Mouse (Mus musculus) Patski (cell line): ENCODE measurements at regions not wholly inside any gene's neighbourhood (a gene's known extent, or its start where the extent isn't known, plus 50 kb on each side); places are given as distances from the start of the nearest gene placed in this dataset.

Experiments
- ATAC-seq: fragments of 100-300 bp; one replicate; pipeline ENCODE4 v1.8.0; 2021
- CTCF ChIA-PET: fragments of 350-600 bp; sonication (Branson Sonifier 250); formaldehyde crosslinking; loops from one replicate; lab custom pipeline; 2022; ENCODE audit warnings: inconsistent platforms; lab: Charles Lee
- POLR2A ChIA-PET: fragments of 350-600 bp; sonication (Branson Sonifier 250); formaldehyde crosslinking; loops from one replicate; lab custom pipeline; 2022; ENCODE audit warnings: antibody characterized with exemption, inconsistent platforms; lab: Charles Lee
- DNase-seq: peaks from one replicate; pipeline ENCODE4 v3.0.0-alpha.2; 2011; ENCODE audit warnings: low read depth, low spot score
- H3K27me3 ChIP-seq: fragments of 371-371 bp; one replicate; pipeline ENCODE4 v1.5.1; 2021
- CTCF ChIP-seq: fragments of 100-300 bp; IDR thresholded peaks from one replicate; pipeline ENCODE4 v1.5.1; 2021
- in situ Hi-C: fragments of 300-500 bp; cut with MboI; formaldehyde crosslinking; loops from 3 replicates; pipeline ENCODE4 v1.11.1; 2018; ENCODE audit warnings: low pct_unique_long_range_greater_than_20kb, mixed read lengths

DNA sequence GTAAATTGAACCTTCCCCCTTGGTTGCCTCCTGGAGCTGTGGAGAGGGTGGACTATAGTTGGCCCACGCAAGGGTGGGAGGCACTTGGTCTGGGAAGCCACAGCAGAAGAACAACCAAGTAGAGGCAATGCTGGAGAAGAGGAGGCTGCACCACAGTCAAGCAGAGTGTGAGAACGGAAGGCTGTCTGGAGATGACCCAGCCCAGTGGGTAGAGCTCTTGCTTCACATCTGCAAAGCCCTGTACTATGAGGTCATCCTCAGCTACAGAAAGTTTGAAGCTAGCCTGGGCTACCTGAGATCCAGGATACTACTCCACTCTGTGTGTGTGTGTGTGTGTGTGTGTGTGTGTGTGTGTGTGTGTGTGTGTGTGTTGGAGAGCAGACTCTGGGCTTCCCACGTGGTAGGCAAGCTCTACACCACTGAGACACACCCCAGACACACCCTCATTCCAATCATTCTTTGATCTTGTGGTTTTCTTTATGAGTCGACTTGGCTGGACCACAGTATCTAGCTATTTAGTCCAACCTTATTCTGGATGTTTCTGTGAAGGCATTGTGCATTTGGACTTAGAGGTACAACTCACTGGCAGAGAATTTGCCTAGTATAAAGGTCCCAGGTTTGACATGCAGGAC lies 111.5 kb upstream of the Med13l start:
- ChIA-PET CTCF (interaction anchor here (0.9 kb wide), 1 partner anchor 16 kb away, joined by 3 read pairs; no protein-coding TSS in a partner anchor), POLR2A (interaction anchor here (0.7 kb wide), 1 partner anchor 146 kb away, joined by 4 read pairs; no protein-coding TSS in a partner anchor)
- peak; percentile 44 for ATAC-seq
- no peaks in the 10 kb centered on the region for H3K27me3 ChIP-seq
- TF ChIP-seq CTCF: no peak
- in situ Hi-C loops: no loop called here
- DNase-seq: no peak

DNA sequence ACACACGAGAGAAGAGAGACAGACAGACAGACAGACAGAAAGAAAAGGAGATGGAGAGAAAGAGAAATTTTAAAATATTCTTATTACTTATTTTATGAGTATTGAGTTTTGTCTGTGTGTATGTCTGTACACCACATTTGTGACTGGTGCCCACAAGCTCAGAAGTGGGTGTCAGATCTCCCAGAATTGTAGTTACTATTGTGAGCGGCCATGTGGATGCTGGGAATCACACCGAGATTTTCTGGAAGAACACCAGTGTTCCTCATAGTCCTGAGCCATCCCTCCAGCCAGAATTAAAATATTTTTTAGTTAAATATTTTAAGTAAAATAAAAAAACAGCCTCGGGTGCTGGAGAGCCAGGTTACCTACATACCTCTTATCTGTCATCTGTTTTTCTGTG lies 110.6 kb upstream of the Med13l start:
- in situ Hi-C loops: no loop called here
- ChIA-PET CTCF (no interaction called here), POLR2A (no interaction called here)
- ATAC-seq (no peak), DNase-seq (no peak)
- no peaks in the 10 kb centered on the region for H3K27me3 ChIP-seq
- no peak for TF ChIP-seq CTCF

DNA sequence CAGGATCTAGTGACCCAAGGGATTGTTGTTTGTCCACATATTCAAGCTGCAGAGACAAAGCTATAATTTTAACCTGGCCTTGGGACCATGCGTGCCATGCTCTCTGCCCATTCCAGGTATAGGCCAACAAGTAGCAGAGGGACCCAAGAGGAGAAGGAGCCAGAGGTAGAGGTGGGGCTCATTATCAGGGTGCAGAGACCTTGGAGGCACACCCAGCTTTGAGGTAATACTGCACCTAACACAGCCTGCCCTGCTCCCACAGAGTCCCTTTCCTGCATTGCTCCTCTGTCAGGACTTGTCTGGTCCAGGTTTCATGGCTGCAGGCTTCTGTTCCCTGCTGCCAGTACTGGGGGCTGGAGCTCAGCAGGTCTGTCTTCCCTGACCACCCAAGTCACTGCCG lies 108.4 kb upstream of the Med13l start:
- DNase-seq: no peak
- ChIA-PET POLR2A (no interaction called here), CTCF (no interaction called here)
- H3K27me3 ChIP-seq: no peaks in the 10 kb centered on the region
- no peak for ATAC-seq
- in situ Hi-C loops: no loop called here
- no peak for TF ChIP-seq CTCF

DNA sequence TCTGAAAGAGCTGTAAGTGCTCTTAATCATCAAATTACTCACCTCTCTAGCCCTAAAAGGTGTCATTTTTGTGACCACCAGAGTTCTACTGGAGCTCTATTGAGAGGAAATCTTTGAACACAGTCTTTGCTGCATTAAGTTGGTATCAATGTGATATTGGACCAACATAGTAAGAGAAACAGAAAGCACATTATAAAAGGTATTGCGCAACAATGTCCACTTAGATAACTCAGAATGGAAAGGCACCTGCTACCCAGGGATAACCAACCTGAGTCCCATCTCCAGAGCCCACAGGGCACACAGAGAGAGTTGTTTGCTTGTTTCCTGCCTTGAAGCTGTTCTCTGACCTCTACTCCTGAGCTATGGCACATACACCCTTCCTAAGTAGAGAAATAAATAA lies 106.4 kb upstream of the Med13l start:
- DNase-seq (no peak), ATAC-seq (no peak)
- CTCF ChIA-PET: interaction anchor here (1.3 to 1.7 kb wide), 2 partner anchors 12 to 16 kb away, joined by 3 read pairs; no protein-coding TSS in a partner anchor
- in situ Hi-C loops: no loop called here
- no peaks in the 10 kb centered on the region for H3K27me3 ChIP-seq
- no peak for TF ChIP-seq CTCF
- POLR2A ChIA-PET: no interaction called here

DNA sequence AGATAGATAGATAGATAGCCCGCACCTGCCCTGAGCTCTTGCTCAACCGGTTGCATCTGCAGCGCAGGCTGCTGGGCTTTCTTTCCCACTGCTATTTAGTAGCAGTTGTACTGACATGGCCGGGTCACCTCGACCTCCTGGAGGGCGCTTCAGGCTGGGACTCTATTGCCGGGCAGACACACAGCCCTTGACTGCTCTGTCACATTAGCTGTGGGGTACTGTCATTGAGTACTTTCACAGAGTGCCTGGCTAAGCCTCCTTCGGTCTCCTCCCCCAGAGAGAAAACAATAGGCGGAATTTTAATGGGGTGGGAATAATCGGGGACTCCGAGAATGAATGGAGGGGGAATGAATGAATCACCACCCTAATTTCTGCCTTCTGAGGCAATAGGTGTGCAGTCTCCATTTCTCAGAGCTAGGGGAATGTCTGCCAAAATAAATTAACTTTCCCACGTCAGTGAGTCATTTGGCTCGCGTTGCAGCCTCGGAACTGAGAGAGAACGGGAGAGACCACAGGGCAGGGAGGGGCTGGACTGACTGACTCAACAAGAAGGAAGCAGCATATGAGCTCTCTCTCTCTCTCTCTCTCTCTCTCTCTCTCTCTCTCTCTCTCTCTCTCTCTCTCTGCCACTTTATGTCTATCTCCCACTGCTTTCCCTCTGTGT lies 101.6 kb upstream of the Med13l start:
- peak; percentile 100 for DNase-seq
- CTCF ChIA-PET: interaction anchor here (0.9 to 2.7 kb wide), 2 partner anchors 14 to 76 kb away, joined by 3 to 7 read pairs; no protein-coding TSS in a partner anchor
- no peaks in the 10 kb centered on the region for H3K27me3 ChIP-seq
- ATAC-seq: peak; percentile 89
- POLR2A ChIA-PET: interaction anchor here (0.6 to 1.2 kb wide), 7 partner anchors 13 to 109 kb away, joined by 3 to 5 read pairs (median 4); no protein-coding TSS in a partner anchor
- in situ Hi-C loops: no loop called here
- TF ChIP-seq CTCF: no peak

DNA sequence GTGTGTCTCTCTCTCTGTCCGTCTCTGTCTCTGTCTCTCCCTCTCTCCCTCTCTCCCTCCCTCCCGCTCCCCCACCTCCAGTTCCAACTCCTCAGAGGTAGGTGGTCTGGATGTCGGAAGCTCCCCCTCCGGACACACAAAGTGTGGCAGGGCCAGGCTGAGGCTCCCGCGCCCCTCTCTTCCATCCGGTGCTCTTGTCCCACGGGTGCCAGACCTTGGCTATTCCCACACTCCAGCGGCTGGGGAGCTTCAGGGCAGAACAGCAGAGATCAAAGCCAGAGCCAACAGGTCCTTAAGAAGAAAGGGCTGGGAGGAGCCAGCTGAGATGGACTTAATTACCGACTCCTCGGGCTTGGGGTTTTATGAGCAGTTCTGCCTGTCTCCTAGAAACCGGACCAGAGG lies 101.1 kb upstream of the Med13l start:
- DNase-seq (peak; percentile 80), ATAC-seq (peak; percentile 68)
- ChIA-PET CTCF (no interaction called here), POLR2A (interaction anchor here (0.6 to 1.2 kb wide), 8 partner anchors 13 to 109 kb away, joined by 3 to 5 read pairs (median 4); no protein-coding TSS in a partner anchor)
- H3K27me3 ChIP-seq: no peaks in the 10 kb centered on the region
- in situ Hi-C loops: no loop called here
- no peak for TF ChIP-seq CTCF

DNA sequence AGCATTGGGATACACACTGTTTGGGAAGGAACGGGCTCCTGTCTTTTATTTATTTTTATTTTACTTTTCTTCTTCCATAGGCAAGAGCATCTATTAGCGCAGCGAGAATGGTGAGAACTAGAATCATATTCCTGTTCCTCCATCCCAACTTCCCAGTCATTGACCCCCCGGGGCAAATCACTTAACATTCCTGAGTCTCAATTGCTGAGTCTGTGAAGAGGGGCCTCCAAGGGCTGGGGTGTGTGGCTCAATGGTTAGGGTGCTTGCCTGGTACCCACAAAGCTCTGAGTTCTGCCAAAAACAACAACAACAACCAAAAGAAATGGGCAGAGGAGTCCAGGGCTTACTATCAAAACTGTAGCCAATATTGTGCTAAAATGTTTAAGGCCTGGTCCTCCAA lies 98.5 kb upstream of the Med13l start:
- no peak for DNase-seq
- no peak for TF ChIP-seq CTCF
- ATAC-seq: no peak
- POLR2A ChIA-PET: no interaction called here
- in situ Hi-C loops: loop anchor here (5.0 kb wide), 2 partner anchors 95 to 130 kb away; no protein-coding TSS in a partner anchor
- CTCF ChIA-PET: no interaction called here
- H3K27me3 ChIP-seq: no peaks in the 10 kb centered on the region

DNA sequence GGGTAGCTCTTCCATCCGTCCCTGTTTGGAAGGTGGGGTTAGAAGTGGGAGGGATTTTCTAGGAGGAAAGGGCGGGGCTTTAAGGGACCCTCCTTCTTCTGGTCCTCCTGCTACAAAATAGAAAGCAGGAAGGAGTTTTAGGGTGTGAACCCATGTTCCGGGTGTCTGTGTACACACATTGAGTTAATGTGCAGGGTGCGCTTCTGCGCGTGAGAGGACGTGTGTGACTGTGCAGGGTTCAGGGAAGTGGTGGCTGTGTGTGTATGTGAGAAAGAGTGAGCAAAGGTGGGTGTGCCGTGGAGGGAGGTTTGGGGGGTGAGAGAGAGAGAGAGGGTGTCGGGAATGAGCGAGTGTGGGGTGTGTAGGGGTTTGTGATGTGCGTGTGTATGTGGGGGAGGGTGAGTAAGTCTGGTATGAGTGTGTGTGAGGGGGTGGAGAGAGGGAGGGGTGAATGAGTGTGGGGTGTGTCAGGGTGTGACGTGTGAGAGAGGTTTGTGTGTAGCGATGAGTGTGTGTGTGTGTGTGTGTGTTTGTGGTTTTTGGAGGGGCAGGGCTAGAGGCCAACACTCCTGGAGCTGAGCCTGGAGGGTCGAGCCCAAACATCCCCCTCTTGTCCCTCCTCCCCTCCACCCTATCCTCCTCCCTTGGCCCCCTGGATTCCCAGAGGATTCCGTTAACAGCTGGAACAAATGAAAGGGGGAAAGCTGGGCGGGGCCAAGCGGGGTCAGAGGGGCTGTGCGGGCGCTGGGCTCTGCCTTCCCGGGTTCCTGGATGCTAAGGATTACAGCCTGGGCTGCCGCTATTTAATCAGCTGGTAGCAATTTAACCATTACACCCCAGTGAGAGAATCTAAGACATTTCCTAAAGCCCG lies 95.3 kb upstream of the Med13l start:
- in situ Hi-C loops: loop anchor here (5.0 kb wide), 2 partner anchors 92 to 133 kb away; no protein-coding TSS in a partner anchor
- CTCF ChIA-PET: interaction anchor here (0.7 to 1.5 kb wide), 3 partner anchors 12 to 108 kb away, joined by 3 to 4 read pairs (median 3); no protein-coding TSS in a partner anchor
- no peak for TF ChIP-seq CTCF
- POLR2A ChIA-PET: interaction anchor here (0.7 kb wide), 1 partner anchor 94 kb away, joined by 3 read pairs; no protein-coding TSS in a partner anchor
- ATAC-seq: peak; percentile 78
- H3K27me3 ChIP-seq: no peaks in the 10 kb centered on the region
- peak; percentile 62 for DNase-seq

DNA sequence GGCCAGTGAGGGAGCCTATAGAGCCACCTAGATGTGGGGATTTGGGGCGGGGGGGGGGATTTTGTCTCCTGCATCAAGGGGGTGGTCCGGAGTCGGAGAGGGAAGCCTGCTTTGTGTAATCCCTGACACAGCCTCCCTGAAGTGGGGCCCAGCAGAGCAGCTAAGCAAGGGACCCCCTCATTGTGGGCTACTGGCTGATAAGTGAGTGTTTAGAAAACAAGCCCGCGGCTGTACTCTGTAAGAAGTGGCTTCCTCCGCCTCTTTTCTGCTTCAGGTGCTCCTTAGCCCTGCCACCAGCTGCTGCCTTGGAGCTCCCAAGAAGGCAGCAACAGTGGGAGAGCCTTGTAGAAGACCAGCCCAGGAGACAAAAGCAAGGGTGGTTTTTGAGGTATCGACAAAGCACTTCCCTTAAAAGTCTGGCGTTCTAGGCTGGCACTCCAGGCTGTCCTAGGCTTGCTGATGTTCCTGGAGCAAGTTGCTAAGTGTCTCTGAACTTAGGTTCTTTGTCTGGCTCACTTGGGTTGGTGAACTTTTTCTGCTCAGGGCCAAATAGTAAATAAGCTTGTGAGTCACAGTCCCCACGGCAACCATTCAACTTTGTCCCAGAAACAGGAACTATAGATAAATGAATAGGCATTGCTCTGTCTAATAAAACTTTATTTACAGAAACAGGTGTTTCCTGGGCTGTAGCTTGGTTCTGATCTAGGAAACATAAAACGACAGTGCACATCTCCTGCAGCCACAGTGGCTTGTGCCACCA lies 94.3 kb upstream of the Med13l start:
- TF ChIP-seq CTCF: no peak
- ChIA-PET CTCF (interaction anchor here (0.7 to 1.5 kb wide), 4 partner anchors 13 to 136 kb away, joined by 3 to 4 read pairs (median 3); no protein-coding TSS in a partner anchor), POLR2A (interaction anchor here (0.7 to 0.9 kb wide), 2 partner anchors 49 to 93 kb away, joined by 3 to 4 read pairs; no protein-coding TSS in a partner anchor)
- in situ Hi-C loops: no loop called here
- H3K27me3 ChIP-seq: no peaks in the 10 kb centered on the region
- peak; percentile 82 for DNase-seq
- peak; percentile 29 for ATAC-seq
